Mouse (Mus musculus) kidney, postnatal 0 days (tissue): ENCODE measurements at regions not wholly inside any gene's neighbourhood (a gene's known extent, or its start where the extent isn't known, plus 50 kb on each side); places are given as distances from the start of the nearest gene placed in this dataset.

Experiments used
- ATAC-seq: fragments of 200-750 bp; cut with Nextera tagmentation; replicated peaks from 2 replicates; pipeline ENCODE4 v1.8.0; 2017; ENCODE audit warnings: low read depth, moderate number of reproducible peaks, moderate TSS enrichment, moderate library complexity; ENCODE audit not compliant: low FRiP score
- DNase-seq: peaks from one replicate; pipeline ENCODE4 v3.0.0-alpha.2; 2016; ENCODE audit warnings: low spot score
- H3K27ac ChIP-seq: fragments of 300-500 bp; sonication (generic); 2 replicates; pipeline ENCODE4 v1.5.1; 2014; ENCODE audit warnings: mild to moderate bottlenecking
- H3K27me3 ChIP-seq: fragments of 300-500 bp; sonication (generic); 2 replicates; pipeline ENCODE4 v1.6.1; 2014; ENCODE audit warnings: low read length, mixed read lengths; ENCODE audit not compliant: insufficient read depth
- H3K36me3 ChIP-seq: fragments of 300-500 bp; sonication (generic); 2 replicates; pipeline ENCODE4 v1.6.1; 2014; ENCODE audit warnings: low read length, mixed read lengths; ENCODE audit not compliant: insufficient read depth
- H3K4me1 ChIP-seq: fragments of 300-500 bp; sonication (generic); replicated peaks from 2 replicates; pipeline ENCODE4 v1.6.1; 2014; ENCODE audit warnings: antibody characterized with exemption, low read length, mixed read lengths; ENCODE audit not compliant: insufficient read depth
- H3K4me2 ChIP-seq: fragments of 300-500 bp; sonication (generic); 2 replicates; pipeline ENCODE4 v1.6.1; 2014; ENCODE audit warnings: mild to moderate bottlenecking, low read length, moderate library complexity, mixed read lengths
- H3K4me3 ChIP-seq: fragments of 300-500 bp; sonication (generic); replicated peaks from 2 replicates; pipeline ENCODE4 v1.5.1; 2014; ENCODE audit warnings: low read depth, low read length
- H3K9ac ChIP-seq: fragments of 300-500 bp; sonication (generic); 2 replicates; pipeline ENCODE4 v1.6.1; 2014; ENCODE audit warnings: low read depth, low read length
- H3K9me3 ChIP-seq: fragments of 300-500 bp; sonication (generic); replicated peaks from 2 replicates; pipeline ENCODE4 v1.6.1; 2016; ENCODE audit warnings: low read length, inconsistent platforms, mixed read lengths
- CTCF ChIP-seq: IDR thresholded peaks from 2 replicates; pipeline ENCODE4 v1.5.1; 2016; ENCODE audit warnings: antibody characterized with exemption, low read depth, mild to moderate bottlenecking, moderate library complexity
- WGBS: fragments of 180-500 bp; shearing (Covaris S2); extraction: QIAGEN DNeasy Blood & Tissue Kit; methylation state at CpG from one replicate; pipeline ENCODE4 v1.1.7; 2014; 5-methylcytosine and 5-hydroxymethylcytosine counted together

DNA sequence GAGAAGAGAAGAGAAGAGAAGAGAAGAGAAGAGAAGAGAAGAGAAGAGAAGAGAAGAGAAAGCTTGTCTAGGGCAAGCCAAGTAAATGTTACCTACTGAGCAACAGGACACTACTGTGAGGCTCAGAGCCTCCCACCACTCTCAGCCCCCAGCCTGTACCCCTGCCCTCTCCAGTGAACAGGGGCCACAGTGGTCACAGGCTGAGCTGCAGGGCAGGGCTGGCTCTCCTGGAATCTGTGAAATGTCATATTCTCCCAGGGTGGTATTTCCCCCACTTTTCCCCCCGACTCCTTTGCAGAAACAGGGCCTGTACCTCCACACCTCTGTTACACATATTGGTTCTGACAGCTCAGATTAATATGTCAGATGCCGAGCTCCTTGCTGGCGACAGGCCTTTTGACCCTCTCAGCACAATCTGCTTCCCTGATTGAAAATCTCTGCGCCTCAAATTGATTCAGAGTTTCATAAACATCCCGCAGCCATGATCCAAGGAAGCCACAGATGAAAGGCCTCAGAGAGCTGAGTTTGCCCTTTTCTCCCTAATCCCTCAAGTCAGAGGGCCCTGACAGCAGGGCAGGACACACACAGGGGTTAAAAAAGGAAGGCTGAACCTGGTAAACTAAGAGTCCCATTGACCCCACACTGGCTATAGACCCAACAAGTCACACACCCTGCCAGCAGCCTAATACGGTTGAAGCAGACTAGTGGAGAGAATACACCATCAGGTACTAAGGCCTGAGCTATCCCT, 108.8 kb upstream of the Zfp703 start:
- no peak overlapping the region for H3K9ac ChIP-seq

DNA sequence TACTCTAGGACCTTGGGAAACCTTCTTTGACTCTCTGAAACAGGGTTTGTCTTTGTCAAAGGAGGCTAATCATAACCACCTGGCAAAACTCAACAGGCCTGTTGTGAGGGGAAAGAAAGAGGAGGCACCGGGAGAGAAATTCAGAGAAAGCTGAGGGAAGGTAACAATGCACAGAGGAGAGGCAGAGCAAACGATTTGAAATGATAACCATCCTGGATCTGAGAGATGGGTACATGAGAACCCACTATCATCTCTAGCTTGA, 108.3 kb upstream of the Zfp703 start:
- Histone ChIP-seq H3K27me3 (no peaks in the 10 kb centered on the region), H3K4me2 (no peak overlapping the region), H3K27ac (no peak overlapping the region), H3K4me1 (no peaks in the 10 kb centered on the region), H3K36me3 (no peaks in the 10 kb centered on the region), H3K4me3 (no peak overlapping the region), H3K9ac (no peak overlapping the region), H3K9me3 (no peaks in the 10 kb centered on the region; the same call in 1 of the 2 replicates)
- WGBS = 84% methylated on average over 2 of the region's 2 CpGs
- DNase-seq (no peak), ATAC-seq (no peak)
- no peak for TF ChIP-seq CTCF

More for the DNA sequence above, 108.8 kb upstream of the Zfp703 start:
- H3K27me3 ChIP-seq = no peaks in the 10 kb centered on the region
- 68% methylated on average over 6 of the region's 6 CpGs for WGBS
- no peaks in the 10 kb centered on the region; the same call in 1 of the 2 replicates for H3K9me3 ChIP-seq
- no peaks in the 10 kb centered on the region for H3K4me1 ChIP-seq
- no peak for TF ChIP-seq CTCF
- H3K36me3 ChIP-seq = no peaks in the 10 kb centered on the region
- DNase-seq (no peak), ATAC-seq (no peak)
- no peak overlapping the region for H3K4me3 ChIP-seq
- H3K27ac ChIP-seq = no peak overlapping the region
- no peak overlapping the region for H3K4me2 ChIP-seq

DNA sequence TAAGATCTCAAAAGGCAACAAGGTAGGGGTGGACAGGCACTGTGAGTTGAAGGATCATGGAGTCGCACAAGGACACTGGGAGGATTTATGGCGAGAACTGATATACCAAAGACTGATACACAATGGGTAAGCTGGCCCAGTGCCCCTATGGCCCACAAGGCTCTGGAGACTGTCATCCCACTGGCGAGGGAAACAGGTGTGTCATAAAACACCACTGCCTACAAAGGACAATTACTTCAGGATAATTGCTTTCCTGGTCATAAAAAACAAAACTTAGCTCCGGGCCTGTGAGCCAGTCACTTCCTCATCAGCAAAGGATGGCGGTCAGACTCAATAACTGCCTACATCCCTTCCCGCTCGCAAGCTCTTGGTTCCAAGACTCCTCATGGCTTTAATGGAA, 105.3 kb upstream of the Zfp703 start:
- ATAC-seq (no peak), DNase-seq (no peak)
- Histone ChIP-seq H3K27me3 (no peaks in the 10 kb centered on the region), H3K9ac (no peak overlapping the region), H3K36me3 (no peaks in the 10 kb centered on the region), H3K4me1 (no peaks in the 10 kb centered on the region), H3K27ac (no peak overlapping the region), H3K9me3 (no peaks in the 10 kb centered on the region; the same call in 1 of the 2 replicates), H3K4me3 (no peak overlapping the region), H3K4me2 (no peak overlapping the region)
- no peak for TF ChIP-seq CTCF
- 64% methylated on average over 7 of the region's 7 CpGs for WGBS

DNA sequence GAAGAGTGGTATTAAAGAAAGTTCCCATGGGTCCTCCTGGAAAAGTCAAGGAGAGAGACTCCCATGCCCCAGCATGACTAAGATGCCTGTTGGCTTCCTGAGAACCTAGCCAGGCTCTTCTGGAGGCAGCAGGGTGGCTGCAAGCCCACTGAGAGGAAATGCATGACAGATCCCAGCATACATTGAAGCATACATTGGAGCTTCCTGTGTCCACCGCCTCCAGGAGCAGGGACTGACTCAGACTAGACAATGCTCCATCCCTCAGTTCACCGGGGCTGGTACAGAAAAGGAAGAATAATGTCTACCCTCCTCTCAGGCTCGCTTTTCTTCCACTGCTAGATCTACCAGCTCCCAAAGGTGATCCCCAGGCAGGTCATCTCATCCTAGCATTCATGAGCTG, 104.7 kb upstream of the Zfp703 start:
- no peaks in the 10 kb centered on the region for H3K27me3 ChIP-seq
- no peak for DNase-seq
- no peak overlapping the region for H3K4me3 ChIP-seq
- ATAC-seq = no peak
- H3K9ac ChIP-seq = no peak overlapping the region
- TF ChIP-seq CTCF = no peak
- 77% methylated on average over 3 of the region's 3 CpGs for WGBS
- no peaks in the 10 kb centered on the region for H3K36me3 ChIP-seq
- no peaks in the 10 kb centered on the region; the same call in 1 of the 2 replicates for H3K9me3 ChIP-seq
- no peaks in the 10 kb centered on the region for H3K4me1 ChIP-seq
- H3K4me2 ChIP-seq = no peak overlapping the region
- H3K27ac ChIP-seq = no peak overlapping the region

DNA sequence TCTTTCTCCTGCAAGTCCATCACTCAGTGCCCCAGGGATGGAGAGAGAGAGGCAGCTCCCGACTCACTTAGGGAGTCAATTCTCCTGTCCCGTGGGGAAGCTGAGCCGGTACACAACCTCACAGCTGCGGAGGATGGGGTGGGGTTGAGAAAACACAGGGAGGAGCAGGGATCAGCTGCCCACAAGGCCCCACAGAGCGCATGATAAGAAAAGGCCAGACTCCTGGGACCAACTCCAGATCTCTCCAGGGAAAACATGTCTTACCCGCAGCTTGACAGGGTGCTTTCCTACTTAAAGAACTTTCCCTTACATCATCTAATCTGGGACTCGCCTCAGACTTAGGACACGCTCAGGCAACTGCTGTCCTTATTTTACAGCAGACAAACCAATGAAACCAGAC, 104.3 kb upstream of the Zfp703 start:
- Histone ChIP-seq H3K4me3 (no peak overlapping the region), H3K4me2 (no peak overlapping the region), H3K9me3 (no peaks in the 10 kb centered on the region; the same call in 1 of the 2 replicates), H3K4me1 (no peaks in the 10 kb centered on the region), H3K9ac (no peak overlapping the region), H3K27ac (no peak overlapping the region), H3K36me3 (no peaks in the 10 kb centered on the region), H3K27me3 (no peaks in the 10 kb centered on the region)
- ATAC-seq (no peak), DNase-seq (no peak)
- no peak for TF ChIP-seq CTCF
- 40% methylated on average over 8 of the region's 8 CpGs for WGBS

DNA sequence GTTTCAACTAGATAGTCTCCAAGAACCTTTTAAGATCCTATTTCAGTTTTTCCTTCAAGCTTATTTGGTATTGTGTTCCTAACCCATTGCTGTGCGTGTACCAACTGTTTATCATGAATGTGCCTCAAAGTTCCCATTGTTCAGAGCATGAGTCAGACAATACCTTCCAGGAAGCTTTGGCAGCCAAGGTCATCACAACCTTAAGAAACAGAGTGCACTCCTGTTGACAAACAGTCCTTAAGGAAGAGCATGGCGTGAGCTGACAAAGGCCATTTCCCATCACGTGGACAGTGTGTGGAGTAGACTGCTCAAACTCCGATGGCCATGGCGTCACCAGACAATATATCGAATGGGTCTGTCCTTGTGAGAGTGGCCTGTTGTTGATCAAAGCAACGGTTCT, 96.9 kb upstream of the Zfp703 start:
- 56% methylated on average over 7 of the region's 7 CpGs for WGBS
- no peak overlapping the region for H3K4me3 ChIP-seq
- no peaks in the 10 kb centered on the region for H3K36me3 ChIP-seq

More for the DNA sequence above, 96.9 kb upstream of the Zfp703 start:
- H3K27me3 ChIP-seq = no peaks in the 10 kb centered on the region
- H3K9me3 ChIP-seq = no peaks in the 10 kb centered on the region
- H3K4me1 ChIP-seq = no peaks in the 10 kb centered on the region
- H3K27ac ChIP-seq = no peak overlapping the region
- no peak overlapping the region for H3K9ac ChIP-seq
- no peak for TF ChIP-seq CTCF
- H3K4me2 ChIP-seq = no peak overlapping the region
- DNase-seq (peak; percentile 45), ATAC-seq (no peak)
